Mouse (Mus musculus) ES-Bruce4 (cell line): ENCODE data around the gene Cped1.

ENCODE experiments used
- CTCF ChIP-seq: IDR thresholded peaks from one replicate; pipeline ENCODE4 v1.8.1; 2011; ENCODE audit warnings: low read depth, low read length
- EP300 ChIP-seq: IDR thresholded peaks from 2 replicates; pipeline ENCODE4 v1.6.1; 2011; ENCODE audit warnings: low read depth, low read length; ENCODE audit not compliant: insufficient read depth
- POLR2A ChIP-seq: IDR thresholded peaks from one replicate; pipeline ENCODE4 v1.8.1; 2011; ENCODE audit warnings: low read length; ENCODE audit not compliant: insufficient read depth

DNA sequence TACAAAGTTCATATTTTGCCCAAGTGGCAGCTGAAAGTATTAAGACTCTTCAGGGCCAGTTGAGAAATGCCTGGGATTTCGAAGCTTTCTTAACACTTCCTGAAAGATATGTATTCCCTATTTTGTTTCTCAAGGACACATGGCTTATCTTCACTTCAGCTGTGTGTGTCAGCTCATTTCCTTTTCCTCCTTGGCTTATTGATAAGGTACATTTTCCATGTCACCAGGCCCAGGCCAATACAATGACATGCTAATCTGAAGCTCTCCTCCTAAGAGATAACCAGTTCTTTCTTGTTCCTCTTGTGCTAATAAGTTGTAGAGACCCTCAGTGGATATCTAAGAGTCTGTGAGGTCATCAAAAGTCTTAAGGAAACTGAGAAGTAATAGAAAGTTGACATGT, 4.6 kb upstream of the Cped1 start:
- TF ChIP-seq CTCF (no peak), POLR2A (no peak), EP300 (no peak)
